Mouse (Mus musculus) forebrain, embryonic 12.5 days (tissue): ENCODE data around the gene Ppcs. TPM values are rescaled to one million over a fixed set of nuclear protein-coding genes. Genes with fewer than 3 reads are reported as not detected.
A peak's percentile ranks its signal among the peaks of the same experiment; 100 is the strongest.

Experiments used
- ATAC-seq: fragments of 200-750 bp; cut with Nextera tagmentation; 2 replicates; pipeline ENCODE4 v1.8.0; 2017; ENCODE audit warnings: moderate TSS enrichment; ENCODE audit not compliant: low FRiP score
- H3K27ac ChIP-seq: fragments of 300-500 bp; sonication (generic); 2 replicates; pipeline ENCODE4 v1.5.1; 2016; ENCODE audit warnings: mild to moderate bottlenecking
- H3K27me3 ChIP-seq: fragments of 300-500 bp; sonication (generic); 2 replicates; pipeline ENCODE4 v1.6.1; 2016; ENCODE audit warnings: mild to moderate bottlenecking
- H3K36me3 ChIP-seq: fragments of 300-500 bp; sonication (generic); replicated peaks from 2 replicates; pipeline ENCODE4 v1.6.1; 2016; ENCODE audit warnings: mild to moderate bottlenecking
- H3K4me1 ChIP-seq: fragments of 300-500 bp; sonication (generic); 2 replicates; pipeline ENCODE4 v1.6.1; 2016
- H3K4me2 ChIP-seq: fragments of 300-500 bp; sonication (generic); 2 replicates; pipeline ENCODE4 v1.6.1; 2016; ENCODE audit warnings: mild to moderate bottlenecking, moderate library complexity
- H3K4me3 ChIP-seq: fragments of 300-500 bp; sonication (generic); replicated peaks from 2 replicates; pipeline ENCODE4 v1.5.1; 2016; ENCODE audit warnings: mild to moderate bottlenecking
- H3K9ac ChIP-seq: fragments of 300-500 bp; sonication (generic); 2 replicates; pipeline ENCODE4 v1.6.1; 2016; ENCODE audit warnings: mild to moderate bottlenecking
- H3K9me3 ChIP-seq: fragments of 300-500 bp; sonication (generic); 2 replicates; pipeline ENCODE4 v1.6.1; 2016
- WGBS: fragments of 180-500 bp; shearing (Covaris S2); methylation state at CpG from one replicate; pipeline ENCODE4 v1.1.7; 2016; 5-methylcytosine and 5-hydroxymethylcytosine counted together
- polyA plus RNA-seq: library from polyadenylated mRNA; unstranded; fragments of >200 nt; fragmentation: Nextera tagmentation; extraction: Ambion mirVana; gene quantifications from 2 replicates; pipeline ENCODE4 v1.2.1, GENCODE M21; 2016

Gene Ppcs
- polyA plus RNA-seq, 1 experiment from 2014 or later, result 21.0 TPM

GRCm38 (mm10) chr4:119415072-119415753 lies 7.0 kb downstream of the Ppcs start, which contains the start of gene Ccdc30:
Gene Ccdc30 (minus strand): TSS chr4:119415521.
- Histone ChIP-seq H3K9ac (peak within 1 kb of the TSS; percentile 71), H3K27ac (peak within 1 kb of the TSS; percentile 76), H3K4me1 (peaks cover 13% of the 10 kb centered on the region), H3K36me3 (no peaks in the 10 kb centered on the region), H3K27me3 (no peaks in the 10 kb centered on the region), H3K4me2 (peak within 1 kb of the TSS; percentile 84), H3K9me3 (no peaks in the 10 kb centered on the region), H3K4me3 (peak within 1 kb of the TSS; percentile 64)
- ATAC-seq, result peak; percentile 100
- under 1% methylated on average over 49 of the region's 49 CpGs for WGBS

- no peak for ATAC-seq
- WGBS, result 82% methylated on average over 6 of the region's 6 CpGs
- Histone ChIP-seq H3K9me3 (no peaks in the 10 kb centered on the region), H3K36me3 (no peaks in the 10 kb centered on the region), H3K4me2 (no peak overlapping the region), H3K4me3 (no peak overlapping the region), H3K4me1 (peaks cover 13% of the 10 kb centered on the region), H3K27ac (no peak overlapping the region), H3K9ac (no peak overlapping the region), H3K27me3 (no peaks in the 10 kb centered on the region)
These were observed 9.4 kb downstream of the Ppcs start for GRCm38 (mm10) chr4:119412791-119413190.

GRCm38 (mm10) chr4:119411877-119412650 lies 10.2 kb downstream of the Ppcs start:
- Histone ChIP-seq H3K4me3 (no peak overlapping the region), H3K9me3 (no peaks in the 10 kb centered on the region), H3K27ac (no peak overlapping the region), H3K9ac (no peak overlapping the region), H3K27me3 (no peaks in the 10 kb centered on the region), H3K4me2 (no peak overlapping the region), H3K4me1 (peaks cover 13% of the 10 kb centered on the region), H3K36me3 (no peaks in the 10 kb centered on the region)
- WGBS, result 79% methylated on average over 12 of the region's 12 CpGs
- no peak for ATAC-seq

- Histone ChIP-seq H3K36me3 (peaks cover 17% of the 10 kb centered on the region), H3K9me3 (peaks cover 19% of the 10 kb centered on the region), H3K27ac (no peak overlapping the region), H3K4me3 (no peak overlapping the region), H3K4me2 (no peak overlapping the region), H3K9ac (no peak overlapping the region), H3K4me1 (no peaks in the 10 kb centered on the region), H3K27me3 (no peaks in the 10 kb centered on the region)
- no peak for ATAC-seq
- WGBS, result 62% methylated on average over 2 of the region's 2 CpGs
These were observed 18.8 kb downstream of the Ppcs start for GRCm38 (mm10) chr4:119403431-119403830.

- ATAC-seq, result no peak
- no peak overlapping the region for H3K4me2 ChIP-seq
- WGBS, result 60% methylated on average over 7 of the region's 7 CpGs
- no peaks in the 10 kb centered on the region for H3K4me1 ChIP-seq
- H3K27me3 ChIP-seq, result no peaks in the 10 kb centered on the region
- no peak overlapping the region for H3K4me3 ChIP-seq
- no peak overlapping the region for H3K27ac ChIP-seq
- H3K36me3 ChIP-seq, result peaks cover 17% of the 10 kb centered on the region
- H3K9me3 ChIP-seq, result peaks cover 19% of the 10 kb centered on the region
- H3K9ac ChIP-seq, result no peak overlapping the region
These were observed 21.3 kb downstream of the Ppcs start for GRCm38 (mm10) chr4:119400896-119401295.

GRCm38 (mm10) chr4:119398751-119399150 lies 23.5 kb downstream of the Ppcs start:
- H3K4me3 ChIP-seq, result no peak overlapping the region
- H3K4me1 ChIP-seq, result no peaks in the 10 kb centered on the region
- peaks cover 17% of the 10 kb centered on the region for H3K9me3 ChIP-seq
- H3K27me3 ChIP-seq, result no peaks in the 10 kb centered on the region
- no peak overlapping the region for H3K4me2 ChIP-seq
- no peak for ATAC-seq
- peaks cover 16% of the 10 kb centered on the region for H3K36me3 ChIP-seq
- H3K9ac ChIP-seq, result no peak overlapping the region
- H3K27ac ChIP-seq, result no peak overlapping the region
- WGBS, result 87% methylated on average over 7 of the region's 7 CpGs

- H3K27ac ChIP-seq, result no peak overlapping the region
- H3K4me3 ChIP-seq, result no peak overlapping the region
- ATAC-seq, result no peak
- H3K36me3 ChIP-seq, result no peaks in the 10 kb centered on the region
- H3K4me2 ChIP-seq, result no peak overlapping the region
- H3K9me3 ChIP-seq, result no peaks in the 10 kb centered on the region
- WGBS, result 85% methylated on average over 1 of the region's 1 CpGs
- H3K9ac ChIP-seq, result no peak overlapping the region
- H3K4me1 ChIP-seq, result no peaks in the 10 kb centered on the region
- H3K27me3 ChIP-seq, result no peaks in the 10 kb centered on the region
These were observed 31.9 kb downstream of the Ppcs start for GRCm38 (mm10) chr4:119390369-119390768.

GRCm38 (mm10) chr4:119389184-119389583 lies 33.0 kb downstream of the Ppcs start:
- Histone ChIP-seq H3K27ac (no peak overlapping the region), H3K9ac (no peak overlapping the region), H3K4me2 (no peak overlapping the region), H3K9me3 (no peaks in the 10 kb centered on the region), H3K36me3 (no peaks in the 10 kb centered on the region), H3K4me3 (no peak overlapping the region), H3K27me3 (no peaks in the 10 kb centered on the region), H3K4me1 (no peaks in the 10 kb centered on the region)
- ATAC-seq, result no peak
- 47% methylated on average over 3 of the region's 3 CpGs for WGBS

- no peaks in the 10 kb centered on the region for H3K4me1 ChIP-seq
- H3K9ac ChIP-seq, result no peak overlapping the region
- H3K4me2 ChIP-seq, result no peak overlapping the region
- no peak for ATAC-seq
- no peak overlapping the region for H3K4me3 ChIP-seq
- no peaks in the 10 kb centered on the region for H3K9me3 ChIP-seq
- no peaks in the 10 kb centered on the region for H3K36me3 ChIP-seq
- WGBS, result 79% methylated on average over 7 of the region's 7 CpGs
- H3K27me3 ChIP-seq, result no peaks in the 10 kb centered on the region
- H3K27ac ChIP-seq, result no peak overlapping the region
These were observed 40.6 kb downstream of the Ppcs start for GRCm38 (mm10) chr4:119381471-119382190.

GRCm38 (mm10) chr4:119369460-119369859 lies 52.8 kb downstream of the Ppcs start:
- H3K4me1 ChIP-seq, result no peaks in the 10 kb centered on the region
- H3K9ac ChIP-seq, result no peak overlapping the region
- no peak for ATAC-seq
- H3K4me3 ChIP-seq, result no peak overlapping the region
- no peak overlapping the region for H3K27ac ChIP-seq
- no peaks in the 10 kb centered on the region for H3K36me3 ChIP-seq
- H3K4me2 ChIP-seq, result no peak overlapping the region
- WGBS, result 85% methylated on average over 6 of the region's 6 CpGs
- H3K27me3 ChIP-seq, result no peaks in the 10 kb centered on the region
- no peaks in the 10 kb centered on the region for H3K9me3 ChIP-seq
